Mouse (Mus musculus): ENCODE data around the gene Hk1.

Hk1 gene

DNA sequence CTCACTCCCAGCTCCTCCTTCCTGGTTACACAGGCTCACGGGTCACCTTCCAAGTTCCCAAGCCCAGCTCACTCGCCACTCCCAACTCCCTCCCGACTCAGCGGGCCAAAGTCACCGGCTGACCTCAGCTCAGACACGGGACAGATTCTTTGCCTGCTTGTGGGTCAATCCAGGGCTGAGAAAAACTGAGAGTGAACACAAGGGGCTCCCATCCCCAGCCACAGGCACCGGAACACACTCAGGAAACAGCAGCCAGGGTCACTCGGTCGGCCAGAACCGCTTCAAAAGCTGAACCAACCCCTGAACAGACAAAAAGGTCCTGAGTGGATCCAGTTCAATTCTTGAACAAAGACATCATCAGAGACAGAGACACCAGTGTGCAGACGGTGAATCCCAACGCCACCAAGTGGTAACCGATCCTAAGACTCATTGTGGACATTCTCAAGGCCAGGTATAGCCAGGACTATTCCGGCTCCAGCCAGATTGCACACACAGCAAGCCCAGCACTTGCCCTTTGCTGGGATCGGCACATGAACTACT, 65.8 kb downstream of the Hk1 start:
- no peak for DNase-seq

DNA sequence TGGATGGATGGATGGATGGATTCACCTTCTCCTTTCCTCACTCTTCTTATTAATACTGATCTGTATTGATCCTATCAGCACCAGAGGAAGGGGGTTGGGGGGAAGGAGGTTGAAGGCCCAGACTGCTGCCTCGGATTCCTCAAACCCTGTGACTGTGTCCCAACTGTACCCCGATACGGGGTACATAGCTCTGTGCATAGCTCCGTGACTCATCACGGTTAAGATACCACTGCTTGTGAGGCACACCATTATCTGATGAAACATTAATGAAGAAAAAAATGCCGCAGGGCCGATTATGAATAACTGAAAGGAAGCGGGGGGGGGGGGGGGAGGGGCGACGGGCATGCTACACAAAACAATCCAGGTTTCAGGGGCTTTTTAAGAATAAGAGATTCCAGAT, 66.6 kb downstream of the Hk1 start:
- no peak for DNase-seq

DNA sequence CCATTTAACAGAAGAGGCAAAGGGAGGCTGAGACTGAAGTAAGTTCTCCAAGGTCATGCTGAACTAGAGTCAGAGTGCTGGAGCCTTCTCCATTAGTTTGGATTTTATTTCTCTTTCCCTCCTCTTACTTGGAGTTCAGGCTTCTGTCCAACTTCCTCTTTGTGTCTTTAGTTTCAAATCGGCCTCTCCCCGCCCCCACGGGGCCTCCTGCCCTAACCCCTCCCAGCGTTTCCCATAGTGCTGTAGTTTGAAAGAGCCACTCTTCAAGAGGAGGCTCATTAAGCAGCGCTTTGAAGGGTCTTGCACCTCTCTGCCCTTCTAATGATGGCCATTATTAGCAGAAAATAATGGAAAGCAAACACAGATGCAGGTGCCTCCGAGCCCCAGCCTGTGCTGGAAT, 68.2 kb downstream of the Hk1 start:
- no peak for DNase-seq

DNA sequence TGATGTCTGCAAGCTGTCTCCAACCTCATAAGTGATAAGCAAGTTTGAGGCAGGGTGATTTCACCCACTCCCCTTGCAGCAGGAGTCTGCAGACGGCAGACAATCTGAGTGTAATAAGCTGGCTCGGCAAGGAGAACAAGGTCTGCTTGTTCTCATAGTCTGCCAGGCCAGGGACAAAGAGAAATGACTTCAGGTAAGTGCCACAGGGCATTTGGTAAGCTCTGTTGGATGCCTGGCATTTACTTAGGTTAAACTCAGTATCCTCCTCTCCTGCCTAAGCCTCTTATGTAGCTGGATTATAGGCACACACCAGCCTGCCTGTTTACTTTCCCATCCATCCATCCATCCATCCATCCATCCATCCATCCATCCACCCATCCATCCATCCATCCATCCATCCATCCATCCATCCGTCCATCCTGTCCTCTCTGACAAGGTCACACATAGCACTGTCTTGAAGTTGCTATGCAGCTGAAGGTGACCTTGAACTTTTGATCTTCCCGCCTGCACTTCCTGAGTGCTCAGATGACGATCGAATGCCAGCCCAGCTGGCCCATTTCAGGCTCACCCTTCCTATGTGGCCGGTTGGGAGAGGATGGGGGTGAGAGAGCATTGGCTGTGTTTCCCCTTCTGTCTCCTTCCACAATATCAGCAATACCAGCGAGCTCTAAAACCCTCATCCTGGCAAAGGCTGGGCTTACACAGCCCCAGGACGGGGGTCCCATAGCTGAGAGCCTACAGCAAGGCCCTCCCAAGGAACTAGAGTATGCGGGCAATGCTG, 69.3 kb downstream of the Hk1 start:
- no peak for DNase-seq

DNA sequence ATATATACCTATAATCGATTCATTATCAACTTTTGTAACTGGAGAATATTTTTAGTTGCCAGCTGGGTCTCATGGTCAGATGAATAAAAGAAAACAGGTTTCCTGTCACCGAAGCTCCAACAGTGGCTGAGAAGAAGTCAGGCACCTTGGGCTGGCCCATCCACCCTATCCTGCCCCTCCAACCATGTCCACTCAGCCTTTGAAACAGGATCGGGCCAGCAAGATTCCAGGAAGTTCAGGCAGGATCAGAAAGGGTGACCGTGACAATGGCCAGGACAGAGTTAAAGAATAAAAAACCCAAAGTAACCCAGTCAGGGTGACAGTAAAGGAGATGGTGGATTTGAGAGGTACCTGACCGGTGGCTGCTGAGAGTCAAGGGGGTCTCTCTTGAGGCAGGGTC, 70.1 kb downstream of the Hk1 start:
- DNase-seq = no peak

DNA sequence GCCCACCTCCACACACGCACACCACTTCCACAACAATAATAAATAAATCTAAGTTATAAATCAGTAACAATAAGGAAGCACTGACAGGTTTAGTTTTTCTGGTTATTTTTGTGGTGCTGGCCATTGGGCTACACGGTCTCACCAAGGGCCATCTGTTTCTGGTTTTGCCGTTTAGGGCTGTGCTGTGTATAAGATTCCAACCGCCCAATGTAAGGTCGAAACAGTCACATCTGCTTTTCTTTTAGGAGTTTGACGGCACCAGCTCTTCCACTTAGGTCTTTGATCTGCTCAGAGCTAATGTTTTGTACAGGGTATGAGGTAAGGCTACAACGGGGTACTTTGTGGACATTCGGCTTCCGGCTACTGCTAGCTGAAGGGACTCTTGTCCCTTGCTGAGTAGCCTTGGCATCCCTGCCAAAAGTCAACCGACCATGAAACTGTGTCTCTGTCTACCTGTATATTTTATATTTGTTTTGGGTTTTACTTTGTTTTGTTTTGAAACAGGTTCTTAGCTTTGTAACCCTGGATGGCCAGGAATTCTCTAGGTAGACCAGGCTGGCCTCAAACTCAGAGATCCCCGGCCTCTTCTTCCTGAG, 70.7 kb downstream of the Hk1 start:
- DNase-seq = no peak

DNA sequence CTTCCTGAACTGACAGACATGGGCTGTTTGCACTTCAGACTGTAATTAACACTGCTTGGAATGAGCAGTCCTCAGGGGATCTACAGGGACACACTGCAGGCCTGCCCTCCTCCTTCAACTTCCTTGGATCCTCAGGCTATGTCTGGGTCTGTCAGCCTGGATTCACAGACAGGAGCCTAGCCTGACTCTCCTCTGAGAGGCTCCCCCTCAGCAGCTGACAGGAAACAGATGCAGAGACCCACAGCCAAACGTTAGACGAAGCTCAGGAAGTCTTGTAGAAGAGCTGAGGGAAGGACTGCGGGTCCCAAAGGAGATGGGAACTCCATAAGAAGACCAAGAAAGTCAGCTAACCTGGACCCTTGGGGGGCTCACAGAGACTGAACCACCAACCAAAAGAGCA, 73.2 kb downstream of the Hk1 start:
- DNase-seq = no peak

DNA sequence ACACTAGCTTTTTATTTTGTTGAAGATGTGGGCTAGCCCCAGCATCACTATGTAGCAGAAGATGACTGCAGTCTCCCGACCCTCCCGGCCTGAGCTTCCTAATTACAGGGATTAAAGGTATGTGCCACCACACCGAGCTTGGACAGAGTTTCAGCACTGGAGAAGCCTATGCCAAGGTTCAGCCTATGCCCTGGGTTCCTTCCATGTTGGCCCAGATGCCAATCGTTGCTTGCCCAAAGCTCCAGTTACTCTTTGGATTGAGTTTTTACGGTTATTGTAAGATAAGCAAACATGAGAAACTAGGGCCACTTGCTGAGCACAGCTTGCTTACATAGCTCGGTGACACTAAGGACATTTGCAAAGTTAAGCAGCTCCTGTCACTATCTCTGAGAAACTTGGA, 74.6 kb downstream of the Hk1 start:
- DNase-seq = no peak

DNA sequence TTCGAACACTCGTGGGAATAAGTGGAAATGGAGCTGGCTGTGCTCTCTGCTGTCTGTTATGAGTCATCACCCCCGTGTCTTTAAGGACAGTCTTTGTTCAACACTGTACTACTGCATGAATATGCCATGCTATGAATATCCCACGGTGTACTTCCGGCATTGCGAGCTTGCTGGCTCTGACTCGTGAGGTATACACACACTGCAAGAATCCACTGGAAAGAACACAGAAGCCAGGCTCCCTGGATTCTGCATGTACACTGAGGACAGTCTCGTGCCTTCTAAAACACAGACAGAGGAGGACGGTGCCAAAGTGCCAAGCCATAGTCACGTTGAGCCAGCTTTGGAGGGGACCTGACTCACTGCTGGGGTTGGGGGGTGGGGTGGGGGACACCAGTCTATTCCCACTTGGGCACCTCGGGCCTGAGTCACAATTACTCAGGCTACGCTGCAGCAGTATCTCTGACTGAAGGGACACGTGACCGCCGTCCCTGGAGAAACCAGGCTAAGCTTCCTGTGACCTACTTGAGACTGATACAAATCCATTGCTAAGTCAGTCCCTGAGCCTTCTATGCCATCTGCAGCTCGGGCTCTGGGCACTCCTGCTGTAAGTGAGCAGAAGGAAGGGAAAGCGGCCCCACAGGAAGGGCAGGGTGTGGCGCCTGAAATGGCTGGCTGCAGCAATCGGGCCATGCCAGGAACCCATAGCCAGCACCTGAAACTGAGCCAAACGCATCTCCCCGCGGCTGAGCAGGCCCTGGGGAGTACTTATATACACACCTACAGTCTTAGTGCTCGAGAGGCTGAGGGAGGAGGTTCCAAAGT, 79.5 kb downstream of the Hk1 start:
- DNase-seq = no peak

DNA sequence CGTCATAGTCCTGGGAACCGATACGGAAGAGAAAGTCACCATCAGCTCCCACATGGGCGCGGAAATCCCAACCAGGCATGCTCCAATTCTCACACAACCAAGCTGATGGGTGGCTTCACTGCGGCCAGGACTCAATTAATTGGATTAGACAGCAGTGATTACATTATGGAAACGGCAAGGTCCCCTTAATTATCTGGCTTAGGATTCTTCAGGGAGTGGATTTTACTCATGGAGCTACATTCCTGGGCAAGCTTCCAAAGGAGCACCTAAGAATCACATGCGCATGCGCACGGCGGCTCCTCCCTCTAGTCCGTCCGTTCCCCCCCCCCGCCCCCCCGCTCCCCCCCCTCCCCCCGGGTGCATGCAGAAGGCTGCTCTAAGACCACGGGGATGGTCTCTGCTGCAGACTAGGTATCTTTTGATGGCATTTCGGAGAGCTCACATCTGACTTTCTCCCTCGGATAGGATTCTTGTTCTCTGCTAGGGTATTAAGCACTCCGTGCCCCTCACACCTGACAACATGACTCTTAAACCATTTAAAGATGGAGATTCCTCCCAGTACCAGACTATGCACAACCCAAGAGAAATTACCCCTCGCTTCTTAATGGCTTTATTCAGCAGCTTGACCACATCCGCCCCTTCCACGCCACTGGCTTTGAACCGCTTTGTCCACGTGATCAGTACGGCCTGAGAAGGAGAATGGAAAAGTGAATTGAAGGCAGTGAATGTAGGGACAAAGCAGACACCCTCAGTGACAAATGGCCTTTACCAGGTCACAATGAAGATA, 83.4 kb downstream of the Hk1 start:
- DNase-seq = no peak

DNA sequence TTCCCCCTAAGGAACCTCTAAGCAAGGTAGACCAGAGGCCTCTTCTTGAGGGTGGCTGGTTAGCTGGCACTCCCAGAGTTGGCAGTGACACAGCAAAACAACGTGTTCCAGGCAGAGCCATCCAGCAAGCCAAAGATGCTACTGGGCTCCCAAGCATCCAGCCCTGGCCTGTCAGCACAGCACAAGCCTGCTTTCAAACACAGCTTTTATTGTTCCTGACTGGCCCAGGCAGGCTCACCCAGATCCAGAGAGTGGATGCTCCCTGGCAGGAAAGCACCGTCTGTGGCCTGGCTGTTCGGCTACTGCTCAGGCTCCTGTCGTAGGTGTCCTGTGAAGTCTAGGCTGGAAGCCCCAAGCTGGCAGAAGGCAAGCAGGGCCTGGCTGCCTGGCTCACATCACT, 85.6 kb downstream of the Hk1 start:
- DNase-seq = no peak

DNA sequence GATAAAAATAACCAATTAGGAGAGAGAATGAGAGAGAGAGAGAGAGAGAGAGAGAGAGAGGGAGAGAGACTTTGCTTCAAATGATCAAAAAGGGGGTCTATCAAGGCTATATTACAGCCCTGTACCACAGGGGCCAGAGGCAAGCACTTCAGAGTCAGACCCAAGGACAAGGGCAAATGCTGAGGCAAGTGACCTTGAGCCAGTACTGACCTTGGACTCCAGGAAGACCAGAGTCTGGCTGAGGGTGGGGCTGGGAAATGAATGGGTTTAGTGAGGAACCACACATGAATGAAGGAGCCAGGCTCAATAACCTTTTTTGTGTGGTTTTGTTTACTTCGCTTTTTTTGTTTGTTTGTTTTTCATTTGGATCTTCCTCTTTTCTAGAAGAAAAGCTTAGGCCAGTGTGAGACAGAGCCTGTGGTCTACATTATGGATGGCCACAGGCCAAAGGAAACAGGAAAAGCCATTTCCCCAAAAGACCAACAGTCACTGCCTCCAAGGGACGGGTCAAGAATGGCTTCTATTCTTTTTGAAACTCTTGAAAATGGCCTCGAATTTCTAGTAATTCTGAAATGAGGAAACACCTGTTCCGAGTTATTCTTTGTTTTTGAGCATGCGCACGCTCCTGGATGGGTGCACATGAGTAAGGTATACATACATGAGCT, 92.1 kb downstream of the Hk1 start:
- DNase-seq = no peak

DNA sequence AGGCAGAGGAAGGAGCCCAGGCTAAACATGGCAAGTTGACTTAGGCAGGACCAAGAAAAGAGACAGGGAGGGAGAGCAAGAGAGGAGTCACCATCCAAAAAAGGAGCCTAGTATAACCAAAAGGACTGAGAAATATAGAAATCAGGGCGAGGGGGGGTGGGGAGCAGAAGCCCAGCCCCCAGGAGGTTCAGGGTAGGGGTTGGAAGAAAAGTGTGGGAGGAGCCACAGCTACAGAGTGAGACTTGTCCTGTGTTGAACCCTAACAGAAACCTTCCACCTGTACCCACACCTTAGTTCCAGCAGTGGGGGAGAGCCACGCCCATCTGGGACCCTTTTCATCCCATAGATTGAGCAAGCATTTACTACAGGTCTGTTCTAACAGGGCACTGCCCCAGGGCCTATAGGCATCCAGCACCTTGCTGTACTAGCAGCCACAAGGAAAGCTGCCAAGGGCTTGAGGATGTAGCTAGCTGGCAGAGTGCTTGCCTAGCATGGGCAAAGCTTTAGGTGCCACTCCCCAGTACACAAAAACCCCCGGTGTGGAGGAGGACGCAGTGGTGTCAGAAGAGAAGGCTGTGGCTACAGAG, 96.4 kb downstream of the Hk1 start:
- no peak for DNase-seq

DNA sequence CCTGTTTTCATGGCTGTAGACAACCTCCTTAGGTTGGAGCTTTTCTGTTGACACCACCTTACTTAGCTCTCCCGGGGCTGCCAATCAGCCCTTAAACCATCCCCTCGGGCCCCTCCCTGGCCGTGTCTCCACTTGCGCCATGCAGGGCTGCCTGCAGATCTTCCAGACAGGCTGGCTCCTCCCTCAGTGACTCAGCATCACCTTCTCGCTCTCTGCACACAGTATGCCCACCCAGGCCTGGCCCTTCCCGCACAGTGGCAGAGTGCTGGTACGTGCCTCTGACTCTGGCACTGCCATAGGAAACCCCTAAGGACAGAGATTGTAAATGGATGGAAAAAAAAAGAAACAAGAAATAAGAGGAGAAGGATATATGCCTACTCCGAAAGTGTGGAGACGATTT, 96.9 kb downstream of the Hk1 start:
- DNase-seq = no peak

DNA sequence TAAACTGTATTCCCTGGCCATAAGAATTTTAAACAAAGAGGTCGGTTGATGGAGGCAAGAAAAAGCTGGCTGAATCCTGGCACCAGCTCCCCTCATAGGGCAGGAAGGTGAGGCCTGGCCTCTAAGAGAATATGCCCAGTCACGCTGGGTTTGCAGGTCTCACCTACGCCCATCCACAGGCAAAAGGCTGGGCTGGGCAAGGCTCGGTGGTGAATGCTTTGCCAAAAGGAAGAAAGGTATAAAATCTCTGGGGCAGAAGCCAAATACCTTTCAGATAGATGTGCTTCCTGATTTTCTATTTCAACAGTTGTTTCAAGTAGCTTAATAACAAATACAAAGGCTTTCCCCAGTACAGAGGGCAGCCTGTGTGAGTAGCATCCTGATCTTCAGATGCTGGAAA, 100.0 kb downstream of the Hk1 start:
- DNase-seq = no peak

DNA sequence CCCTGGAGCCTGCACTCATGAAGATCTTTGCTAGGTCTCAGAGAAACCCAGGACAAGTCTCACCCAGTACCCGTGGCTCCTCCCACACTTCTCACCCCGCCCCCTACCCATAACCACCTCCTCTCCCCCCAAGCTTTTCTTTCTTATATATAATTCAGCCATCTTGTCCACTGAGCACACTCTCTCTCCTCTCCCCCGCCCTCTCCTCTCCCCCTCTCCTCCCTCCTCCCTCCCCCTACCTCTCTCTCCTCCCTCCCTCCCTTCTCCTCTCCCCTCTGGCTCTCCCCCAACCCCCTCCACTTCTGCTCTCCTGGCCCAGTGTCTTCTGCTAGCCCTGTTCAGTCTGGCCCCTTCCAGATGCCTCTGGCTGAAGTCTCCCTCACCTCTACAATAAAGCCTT, 100.6 kb downstream of the Hk1 start:
- DNase-seq = no peak

DNA sequence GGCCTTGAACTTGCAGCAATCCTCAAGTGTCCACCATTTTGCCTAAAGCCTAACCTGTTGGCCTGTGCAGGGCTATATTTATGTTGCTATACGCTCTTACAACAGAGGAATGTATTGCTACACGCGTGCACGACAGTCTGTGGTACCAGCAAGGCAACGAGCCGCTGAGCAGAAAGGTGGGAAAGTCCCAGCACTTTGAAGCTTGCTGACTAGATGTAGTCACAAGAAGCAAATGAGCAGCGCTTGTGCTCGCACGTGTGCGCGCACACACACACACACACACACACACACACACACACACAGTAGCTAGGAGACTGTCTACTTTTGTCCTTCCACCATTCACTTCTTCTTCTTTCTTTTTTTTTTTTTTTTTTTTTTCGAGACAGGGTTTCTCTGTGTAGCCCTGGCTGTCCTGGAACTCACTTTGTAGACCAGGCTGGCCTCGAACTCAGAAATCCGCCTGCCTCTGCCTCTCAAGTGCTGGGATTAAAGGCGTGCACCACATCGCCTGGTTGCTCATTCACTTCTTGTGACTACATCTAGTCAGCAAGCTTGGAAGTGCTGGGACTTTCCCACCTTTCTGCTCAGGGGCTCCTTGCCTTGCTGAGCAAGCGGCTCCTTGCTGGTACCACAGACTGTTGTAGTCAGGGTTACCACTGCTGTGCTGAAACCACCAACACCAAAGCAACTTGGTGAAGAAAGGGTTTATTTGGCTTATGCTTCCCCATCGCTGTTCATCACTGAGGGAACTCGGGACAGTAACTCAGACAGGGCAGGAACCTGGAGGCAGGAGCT, 102.0 kb downstream of the Hk1 start:
- no peak for DNase-seq

DNA sequence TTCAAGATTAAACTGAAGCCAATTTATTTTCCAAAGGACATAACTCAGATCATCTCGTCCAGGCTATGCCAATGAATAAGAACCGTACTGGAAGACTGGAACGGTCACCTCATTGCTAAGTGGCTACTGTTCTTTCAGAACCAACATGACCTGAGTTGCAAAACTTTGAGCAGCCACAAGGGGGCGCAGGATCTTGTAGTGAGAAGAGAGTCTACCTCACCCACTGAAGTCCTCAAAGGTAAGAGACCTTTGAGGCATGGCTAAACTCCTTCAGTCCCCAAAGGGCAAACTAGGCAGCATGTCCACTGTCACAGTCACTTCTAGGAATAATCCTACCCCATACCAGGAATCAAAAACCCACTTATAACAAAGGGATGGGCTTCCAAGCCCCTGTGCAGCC, 104.5 kb downstream of the Hk1 start:
- DNase-seq = peak; percentile 30 to 47

DNA sequence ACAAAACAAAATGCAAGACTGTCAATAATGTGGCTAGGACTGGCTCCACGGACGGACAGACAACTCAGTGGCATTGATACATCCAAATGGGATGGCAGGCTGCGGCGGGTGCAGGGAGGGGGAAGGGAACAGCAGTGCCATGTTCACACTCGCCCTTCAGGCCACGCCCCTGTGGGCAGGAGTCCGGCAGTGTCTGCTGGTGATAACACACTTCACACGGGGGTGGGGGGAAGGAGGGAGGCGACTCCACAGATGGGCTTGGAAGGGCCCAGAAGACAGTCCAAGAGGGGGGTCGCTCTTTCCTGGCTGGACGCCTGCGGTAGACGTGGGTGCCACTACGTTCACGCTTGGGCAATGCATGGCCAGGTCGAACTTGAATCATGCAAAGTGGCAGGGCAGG, 110.4 kb downstream of the Hk1 start:
- DNase-seq = no peak

DNA sequence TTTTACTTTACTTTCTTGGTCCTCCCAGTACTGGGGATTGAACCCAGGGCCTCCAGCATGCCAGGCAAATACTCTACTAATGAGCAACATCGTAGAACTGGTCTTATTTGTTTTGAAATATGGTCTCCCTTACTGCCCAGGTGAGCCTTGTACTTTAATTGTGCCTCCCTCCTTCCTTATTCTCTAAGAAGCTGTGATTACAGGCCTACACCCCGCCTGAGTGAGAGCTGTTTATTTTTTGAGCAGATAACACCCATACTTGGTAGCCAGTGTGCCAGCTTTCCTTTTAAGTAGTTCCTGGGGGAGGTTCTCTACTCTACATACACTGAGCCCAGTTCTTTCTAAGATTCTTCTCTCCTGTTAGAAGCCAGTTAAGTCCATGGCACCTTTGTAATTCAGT, 115.4 kb downstream of the Hk1 start:
- DNase-seq = no peak

All from thymus, adult 18-20 months (tissue).